Mouse (Mus musculus): ENCODE results near the gene Chd3.
A peak's percentile ranks its signal among the peaks of the same experiment; 100 is the strongest.

The Chd3 gene

GRCm38 (mm10) chr11:69369215-69369989, at the start of gene Chd3:
Chd3 (minus strand) TSS chr11:69369406.
- DNase-seq, result no peak

GRCm38 (mm10) chr11:69417449-69418384, 48.5 kb upstream of the Chd3 start:
- peak; percentile 98 for DNase-seq

- DNase-seq, result no peak
Measured at GRCm38 (mm10) chr11:69416921-69417448, 47.8 kb upstream of the Chd3 start.

- no peak for DNase-seq
Measured at GRCm38 (mm10) chr11:69416509-69416908, 47.3 kb upstream of the Chd3 start.

- peak; percentile 63 for DNase-seq
Measured at GRCm38 (mm10) chr11:69415668-69416451, 46.7 kb upstream of the Chd3 start.

- DNase-seq, result peak; percentile 83
Measured at GRCm38 (mm10) chr11:69415327-69415667, 46.1 kb upstream of the Chd3 start.

GRCm38 (mm10) chr11:69414421-69415326, 45.5 kb upstream of the Chd3 start:
- peak; percentile 21 for DNase-seq

- peak; percentile 86 for DNase-seq
Measured at GRCm38 (mm10) chr11:69413221-69414181, 44.3 kb upstream of the Chd3 start, which contains the start of gene Kdm6b. Kdm6b (minus strand) TSS chr11:69413675.

GRCm38 (mm10) chr11:69412548-69412947, 43.3 kb upstream of the Chd3 start:
- no peak for DNase-seq

- DNase-seq, result peak; percentile 57
Measured at GRCm38 (mm10) chr11:69411538-69412203, 42.5 kb upstream of the Chd3 start.

GRCm38 (mm10) chr11:69411073-69411535, 41.9 kb upstream of the Chd3 start:
- peak; percentile 96 for DNase-seq

- DNase-seq, result peak; percentile 61
Measured at GRCm38 (mm10) chr11:69410310-69411072, 41.3 kb upstream of the Chd3 start.

- DNase-seq, result no peak
Measured at GRCm38 (mm10) chr11:69410045-69410309, 40.8 kb upstream of the Chd3 start.

GRCm38 (mm10) chr11:69409378-69410044, 40.3 kb upstream of the Chd3 start:
- DNase-seq, result peak; percentile 89

- peak; percentile 95 for DNase-seq
Measured at GRCm38 (mm10) chr11:69408541-69409377, 39.6 kb upstream of the Chd3 start.

- DNase-seq, result no peak
Measured at GRCm38 (mm10) chr11:69407724-69408004, 38.5 kb upstream of the Chd3 start.

GRCm38 (mm10) chr11:69406867-69407723, 37.9 kb upstream of the Chd3 start:
- peak; percentile 67 for DNase-seq

All from kidney, adult 11 months (tissue).